Mouse (Mus musculus): ENCODE data around the gene Cp. TPM values are rescaled to one million over a fixed set of nuclear protein-coding genes. Genes with fewer than 3 reads are reported as not detected.
"Not testable (repeated sequence)": the region's sequence is repeated elsewhere in the genome, so short reads cannot be mapped to it uniquely, and the experiment has no call there.

The Cp gene
- polyA plus RNA-seq, 1 experiment from 2014 or later = 3.1 TPM

- H3K36me3 ChIP-seq = peaks cover 23% of the 10 kb centered on the region
- no peak for ATAC-seq (ENCODE audit: low FRiP score, low read depth)
- no peaks in the 10 kb centered on the region for H3K9me3 ChIP-seq
- no peak overlapping the region for H3K27ac ChIP-seq
- no peaks in the 10 kb centered on the region for H3K4me1 ChIP-seq
- no peaks in the 10 kb centered on the region for H3K27me3 ChIP-seq (replicated peaks)
- 90% methylated on average over 9 of the region's 9 CpGs for WGBS
- H3K4me3 ChIP-seq = no peak overlapping the region
- H3K4me2 ChIP-seq (replicated peaks) = no peak overlapping the region
- H3K9ac ChIP-seq = no peak overlapping the region
Observed at GRCm38 (mm10) chr3:20010464-20010863, 53.6 kb downstream of the Cp start.

GRCm38 (mm10) chr3:20010905-20011304 is 54.1 kb downstream of the Cp start:
- H3K4me3 ChIP-seq; H3K4me2 ChIP-seq (replicated peaks); H3K9me3 ChIP-seq; ATAC-seq (ENCODE audit: low FRiP score, low read depth); H3K27me3 ChIP-seq (replicated peaks); H3K4me1 ChIP-seq; H3K9ac ChIP-seq; H3K27ac ChIP-seq: not testable (repeated sequence)
- H3K36me3 ChIP-seq = peaks cover 27% of the 10 kb centered on the region
- WGBS = 83% methylated on average over 7 of the region's 7 CpGs

GRCm38 (mm10) chr3:20014454-20014853 is 57.6 kb downstream of the Cp start:
- Histone ChIP-seq H3K4me1 (no peaks in the 10 kb centered on the region), H3K4me2 (replicated peaks) (no peak overlapping the region), H3K9ac (no peak overlapping the region), H3K4me3 (no peak overlapping the region), H3K27me3 (replicated peaks) (no peaks in the 10 kb centered on the region), H3K27ac (no peak overlapping the region), H3K9me3 (no peaks in the 10 kb centered on the region), H3K36me3 (peaks cover 36% of the 10 kb centered on the region)
- ATAC-seq (ENCODE audit: low FRiP score, low read depth) = no peak
- WGBS = 85% methylated on average over 2 of the region's 2 CpGs

GRCm38 (mm10) chr3:20018076-20018475 is 61.2 kb downstream of the Cp start:
- H3K4me2 ChIP-seq (replicated peaks) = no peak overlapping the region
- no peaks in the 10 kb centered on the region for H3K4me1 ChIP-seq
- H3K4me3 ChIP-seq = no peak overlapping the region
- peaks cover 41% of the 10 kb centered on the region for H3K36me3 ChIP-seq
- no peaks in the 10 kb centered on the region for H3K27me3 ChIP-seq (replicated peaks)
- H3K27ac ChIP-seq = no peak overlapping the region
- no peaks in the 10 kb centered on the region for H3K9me3 ChIP-seq
- ATAC-seq (ENCODE audit: low FRiP score, low read depth) = no peak
- WGBS = 92% methylated on average over 8 of the region's 8 CpGs
- no peak overlapping the region for H3K9ac ChIP-seq

GRCm38 (mm10) chr3:20023832-20024231 is 67.0 kb downstream of the Cp start:
- Histone ChIP-seq H3K9me3 (no peaks in the 10 kb centered on the region), H3K27me3 (replicated peaks) (no peaks in the 10 kb centered on the region), H3K4me3 (no peak overlapping the region), H3K4me2 (replicated peaks) (no peak overlapping the region), H3K4me1 (no peaks in the 10 kb centered on the region), H3K36me3 (peaks cover 50% of the 10 kb centered on the region), H3K27ac (no peak overlapping the region), H3K9ac (no peak overlapping the region)
- no peak for ATAC-seq (ENCODE audit: low FRiP score, low read depth)
- WGBS = 51% methylated on average over 1 of the region's 1 CpGs

- Histone ChIP-seq H3K4me1 (no peaks in the 10 kb centered on the region), H3K4me3 (no peak overlapping the region), H3K27ac (no peak overlapping the region), H3K27me3 (replicated peaks) (no peaks in the 10 kb centered on the region), H3K36me3 (peaks cover 46% of the 10 kb centered on the region), H3K9ac (no peak overlapping the region), H3K9me3 (no peaks in the 10 kb centered on the region), H3K4me2 (replicated peaks) (no peak overlapping the region)
- no peak for ATAC-seq (ENCODE audit: low FRiP score, low read depth)
Observed at GRCm38 (mm10) chr3:20026481-20026880, 69.6 kb downstream of the Cp start.

- no peak overlapping the region for H3K4me3 ChIP-seq
- no peaks in the 10 kb centered on the region for H3K27me3 ChIP-seq (replicated peaks)
- WGBS = 92% methylated on average over 8 of the region's 8 CpGs
- ATAC-seq (ENCODE audit: low FRiP score, low read depth) = no peak
- H3K27ac ChIP-seq = no peak overlapping the region
- no peak overlapping the region for H3K9ac ChIP-seq
- no peak overlapping the region for H3K4me2 ChIP-seq (replicated peaks)
- no peaks in the 10 kb centered on the region for H3K4me1 ChIP-seq
- peaks cover 45% of the 10 kb centered on the region for H3K36me3 ChIP-seq
- no peaks in the 10 kb centered on the region for H3K9me3 ChIP-seq
Observed at GRCm38 (mm10) chr3:20026996-20027689, 70.3 kb downstream of the Cp start.

GRCm38 (mm10) chr3:20027788-20028187 is 70.9 kb downstream of the Cp start:
- Histone ChIP-seq H3K4me2 (replicated peaks) (no peak overlapping the region), H3K27me3 (replicated peaks) (no peaks in the 10 kb centered on the region), H3K4me3 (no peak overlapping the region), H3K9me3 (no peaks in the 10 kb centered on the region), H3K36me3 (peaks cover 39% of the 10 kb centered on the region), H3K9ac (no peak overlapping the region), H3K27ac (no peak overlapping the region), H3K4me1 (no peaks in the 10 kb centered on the region)
- WGBS = 86% methylated on average over 5 of the region's 5 CpGs
- no peak for ATAC-seq (ENCODE audit: low FRiP score, low read depth)

- H3K36me3 ChIP-seq = peaks cover 31% of the 10 kb centered on the region
- no peak overlapping the region for H3K9ac ChIP-seq
- no peak overlapping the region for H3K4me3 ChIP-seq
- H3K9me3 ChIP-seq = no peaks in the 10 kb centered on the region
- ATAC-seq (ENCODE audit: low FRiP score, low read depth) = no peak
- WGBS = 94% methylated on average over 3 of the region's 3 CpGs
- no peaks in the 10 kb centered on the region for H3K27me3 ChIP-seq (replicated peaks)
- H3K4me1 ChIP-seq = peaks cover 2% of the 10 kb centered on the region; the same call in 1 of the 2 replicates
- H3K27ac ChIP-seq = no peak overlapping the region
- no peak overlapping the region for H3K4me2 ChIP-seq (replicated peaks)
Observed at GRCm38 (mm10) chr3:20028640-20029039, 71.8 kb downstream of the Cp start.

- H3K27me3 ChIP-seq (replicated peaks) = no peaks in the 10 kb centered on the region
- WGBS = 94% methylated on average over 6 of the region's 6 CpGs
- ATAC-seq (ENCODE audit: low FRiP score, low read depth) = no peak
- H3K4me2 ChIP-seq (replicated peaks) = no peak overlapping the region
- no peak overlapping the region for H3K27ac ChIP-seq
- peaks cover 12% of the 10 kb centered on the region; the same call in 1 of the 2 replicates for H3K36me3 ChIP-seq
- H3K4me1 ChIP-seq = peaks cover 10% of the 10 kb centered on the region
- H3K4me3 ChIP-seq = no peak overlapping the region
- no peaks in the 10 kb centered on the region for H3K9me3 ChIP-seq
- H3K9ac ChIP-seq = no peak overlapping the region
Observed at GRCm38 (mm10) chr3:20030807-20031206, 74.0 kb downstream of the Cp start.

- peak overlapping the region; percentile 62 for H3K4me2 ChIP-seq (replicated peaks)
- peak overlapping the region; percentile 77 for H3K9ac ChIP-seq
- H3K36me3 ChIP-seq = no peaks in the 10 kb centered on the region
- WGBS = 16% methylated on average over 10 of the region's 10 CpGs
- peaks cover 10% of the 10 kb centered on the region for H3K4me1 ChIP-seq
- peaks cover 4% of the 10 kb centered on the region; the same call in 1 of the 2 replicates for H3K9me3 ChIP-seq
- no peaks in the 10 kb centered on the region for H3K27me3 ChIP-seq (replicated peaks)
- peak; percentile 11; the same call in 1 of the 2 replicates for ATAC-seq (ENCODE audit: low FRiP score, low read depth)
- H3K4me3 ChIP-seq = peak overlapping the region; percentile 64
- no peak overlapping the region for H3K27ac ChIP-seq
Observed at GRCm38 (mm10) chr3:20033761-20034718, 77.2 kb downstream of the Cp start.

- Histone ChIP-seq H3K4me2 (replicated peaks) (peak within 1 kb of the TSS; percentile 62), H3K36me3 (no peaks in the 10 kb centered on the region), H3K4me3 (peak within 1 kb of the TSS; percentile 64), H3K27ac (no peak within 1 kb of the TSS), H3K9ac (peak within 1 kb of the TSS; percentile 77), H3K4me1 (peaks cover 10% of the 10 kb centered on the region), H3K9me3 (peaks cover 4% of the 10 kb centered on the region; the same call in 1 of the 2 replicates), H3K27me3 (replicated peaks) (no peaks in the 10 kb centered on the region)
- 1% methylated on average over 47 of the region's 47 CpGs for WGBS
- peak; percentile 100 for ATAC-seq (ENCODE audit: low FRiP score, low read depth)
Observed at GRCm38 (mm10) chr3:20034719-20035404, 78.0 kb downstream of the Cp start, which contains the start of gene Hps3. TSS of gene Hps3 (minus strand) at chr3:20035315.

Measured in neural tube, embryonic 12.5 days (tissue).